Mouse (Mus musculus) yolk sac, embryonic 10.5 days (tissue): Measurements from ENCODE around the gene Thbs3.
A peak's percentile ranks its signal among the peaks of the same experiment; 100 is the strongest.
"Not testable (repeated sequence)": the region's sequence is repeated elsewhere in the genome, so short reads cannot be mapped to it uniquely, and the experiment has no call there.

ENCODE experiments used
- DNase-seq: peaks from one replicate; pipeline ENCODE4 v3.0.0-alpha.2; 2017; ENCODE audit warnings: low spot score

The Thbs3 gene

GRCm38 (mm10) chr3:89195979-89196877 lies 18.8 kb upstream of the Thbs3 start:
- peak; percentile 97 for DNase-seq

GRCm38 (mm10) chr3:89199839-89200238 lies 15.1 kb upstream of the Thbs3 start:
- DNase-seq = no peak

GRCm38 (mm10) chr3:89202253-89203141 lies 12.5 kb upstream of the Thbs3 start, which contains the start of gene Gba:
Gene Gba (plus strand): TSS chr3:89202928.
- DNase-seq = peak; percentile 86

GRCm38 (mm10) chr3:89203142-89203514 lies 11.9 kb upstream of the Thbs3 start:
- DNase-seq = no peak

- DNase-seq = no peak
Observed at GRCm38 (mm10) chr3:89206079-89206478, 8.9 kb upstream of the Thbs3 start.

GRCm38 (mm10) chr3:89206695-89207094 lies 8.3 kb upstream of the Thbs3 start:
- no peak for DNase-seq

GRCm38 (mm10) chr3:89208075-89208657 lies 6.8 kb upstream of the Thbs3 start:
- DNase-seq = no peak

GRCm38 (mm10) chr3:89208736-89209135 lies 6.2 kb upstream of the Thbs3 start:
- DNase-seq = no peak

GRCm38 (mm10) chr3:89209731-89210130 lies 5.2 kb upstream of the Thbs3 start:
- DNase-seq = no peak

GRCm38 (mm10) chr3:89210162-89210561 lies 4.8 kb upstream of the Thbs3 start:
- no peak for DNase-seq

GRCm38 (mm10) chr3:89210731-89211130 lies 4.2 kb upstream of the Thbs3 start:
- no peak for DNase-seq

GRCm38 (mm10) chr3:89213803-89214530 lies 1.0 kb upstream of the Thbs3 start:
- DNase-seq = peak; percentile 94

GRCm38 (mm10) chr3:89215853-89216252 lies 873 bp downstream of the Thbs3 start:
- DNase-seq = peak; percentile 77

- DNase-seq = not testable (repeated sequence)
Observed at GRCm38 (mm10) chr3:89216407-89216806, 1.4 kb downstream of the Thbs3 start.

GRCm38 (mm10) chr3:89218271-89218670 lies 3.3 kb downstream of the Thbs3 start:
- DNase-seq = no peak

GRCm38 (mm10) chr3:89219546-89219945 lies 4.6 kb downstream of the Thbs3 start:
- no peak for DNase-seq

GRCm38 (mm10) chr3:89221167-89221566 lies 6.2 kb downstream of the Thbs3 start:
- no peak for DNase-seq

- DNase-seq = no peak
Observed at GRCm38 (mm10) chr3:89224796-89225195, 9.8 kb downstream of the Thbs3 start.

- DNase-seq = no peak
Observed at GRCm38 (mm10) chr3:89225321-89225815, 10.4 kb downstream of the Thbs3 start.

GRCm38 (mm10) chr3:89225918-89226317 lies 10.9 kb downstream of the Thbs3 start:
- no peak for DNase-seq

GRCm38 (mm10) chr3:89226361-89226760 lies 11.4 kb downstream of the Thbs3 start:
- peak; percentile 83 for DNase-seq
